Mouse (Mus musculus) liver, embryonic 15.5 days (tissue): ENCODE results near the gene Ttc24. TPM values are rescaled to one million over a fixed set of nuclear protein-coding genes. Genes with fewer than 3 reads are reported as not detected.
A peak's percentile ranks its signal among the peaks of the same experiment; 100 is the strongest.

ENCODE experiments used
- ATAC-seq: fragments of 200-750 bp; cut with Nextera tagmentation; 2 replicates; pipeline ENCODE4 v1.8.0; 2017; ENCODE audit warnings: moderate number of reproducible peaks, mild to moderate bottlenecking, moderate library complexity; ENCODE audit not compliant: insufficient read depth
- H3K27ac ChIP-seq: fragments of 300-500 bp; sonication (generic); replicated peaks from 2 replicates; pipeline ENCODE4 v1.5.1; 2015; ENCODE audit warnings: mild to moderate bottlenecking, inconsistent platforms
- H3K27me3 ChIP-seq: fragments of 300-500 bp; sonication (generic); 2 replicates; pipeline ENCODE4 v1.6.1; 2015; ENCODE audit warnings: mild to moderate bottlenecking, inconsistent platforms
- H3K36me3 ChIP-seq: fragments of 300-500 bp; sonication (generic); replicated peaks from 2 replicates; pipeline ENCODE4 v1.6.1; 2015; ENCODE audit warnings: moderate library complexity, mild to moderate bottlenecking, inconsistent platforms
- H3K4me1 ChIP-seq: fragments of 300-500 bp; sonication (generic); replicated peaks from 2 replicates; pipeline ENCODE4 v1.6.1; 2015; ENCODE audit warnings: inconsistent platforms
- H3K4me2 ChIP-seq: fragments of 300-500 bp; sonication (generic); 2 replicates; pipeline ENCODE4 v1.6.1; 2015; ENCODE audit warnings: moderate library complexity, mild to moderate bottlenecking, inconsistent platforms
- H3K4me3 ChIP-seq: fragments of 300-500 bp; sonication (generic); replicated peaks from 2 replicates; pipeline ENCODE4 v1.5.1; 2015; ENCODE audit warnings: mild to moderate bottlenecking, inconsistent platforms
- H3K9ac ChIP-seq: fragments of 300-500 bp; sonication (generic); 2 replicates; pipeline ENCODE4 v1.6.1; 2015; ENCODE audit warnings: moderate library complexity, mild to moderate bottlenecking, inconsistent platforms
- H3K9me3 ChIP-seq: fragments of 300-500 bp; sonication (generic); replicated peaks from 2 replicates; pipeline ENCODE4 v1.6.1; 2016; ENCODE audit warnings: inconsistent platforms
- WGBS: fragments of 180-500 bp; shearing (Covaris S2); methylation state at CpG from one replicate; pipeline ENCODE4 v1.1.7; 2015; ENCODE audit warnings: mixed read lengths; ENCODE audit not compliant: insufficient replicate concordance; 5-methylcytosine and 5-hydroxymethylcytosine counted together
- polyA plus RNA-seq: library from polyadenylated mRNA; unstranded; fragments of >200 nt; fragmentation: Nextera tagmentation; extraction: Ambion mirVana; gene quantifications from 2 replicates; pipeline ENCODE4 v1.2.1, GENCODE M21; 2015

Gene Ttc24
- polyA plus RNA-seq, 1 experiment from 2014 or later: not detected

DNA sequence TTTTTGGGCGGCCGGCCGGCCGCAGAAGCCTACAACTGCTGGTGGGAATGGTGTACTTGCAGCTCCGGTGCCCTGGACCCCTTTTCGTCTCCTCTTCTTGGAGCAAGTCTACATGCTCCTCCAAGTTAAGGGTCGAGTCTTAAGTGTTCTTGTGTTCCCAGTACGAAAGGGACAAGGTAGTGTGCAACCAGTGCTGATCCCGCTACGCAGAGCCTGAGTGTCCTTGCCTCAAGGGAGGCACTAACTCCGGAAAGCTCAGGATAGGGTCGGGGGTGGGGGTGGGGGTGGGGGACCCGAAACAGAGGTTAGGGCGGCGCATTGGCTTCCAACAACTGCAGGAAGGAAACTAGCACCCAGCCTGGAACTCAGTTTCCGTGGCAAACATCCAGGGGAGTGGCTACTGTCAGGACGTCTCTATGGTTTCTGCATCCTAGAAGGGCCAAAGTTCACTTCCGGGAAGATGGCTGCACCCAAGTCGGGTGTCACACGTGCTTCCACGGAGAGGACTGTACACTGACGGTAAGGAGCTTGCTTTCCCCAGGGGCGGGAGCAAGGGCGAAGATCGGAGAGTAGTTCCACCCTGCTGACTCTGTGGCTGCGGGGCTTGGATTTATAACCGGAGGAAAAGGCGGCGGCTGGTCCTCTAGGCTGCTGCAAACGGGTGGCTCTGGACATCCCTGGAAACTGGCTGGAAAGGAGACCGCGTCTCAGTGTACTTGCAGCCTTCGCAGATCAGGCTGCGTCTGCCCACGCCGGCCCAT is 35.3 kb downstream of the Ttc24 start, which contains the start of gene Gpatch4:
Gene Gpatch4, plus strand, starts transcription at position 448 of the 761 bp plus-strand sequence.
- Histone ChIP-seq H3K27me3 (peaks cover 30% of the 10 kb centered on the region), H3K27ac (peak within 1 kb of the TSS; percentile 35; the same call in 1 of the 2 replicates), H3K9me3 (no peaks in the 10 kb centered on the region), H3K9ac (peak within 1 kb of the TSS; percentile 39), H3K4me3 (peak within 1 kb of the TSS; percentile 74), H3K4me2 (peak within 1 kb of the TSS; percentile 72), H3K4me1 (peaks cover 13% of the 10 kb centered on the region), H3K36me3 (no peaks in the 10 kb centered on the region)
- 7% methylated on average over 36 of the region's 36 CpGs for WGBS
- ATAC-seq: peak; percentile 85

GRCm38 (mm10) chr3:88035561-88036293 is 42.4 kb downstream of the Ttc24 start:
- no peak overlapping the region for H3K4me3 ChIP-seq
- ATAC-seq: no peak
- peaks cover 56% of the 10 kb centered on the region for H3K27me3 ChIP-seq
- H3K4me2 ChIP-seq: no peak overlapping the region
- WGBS: 55% methylated on average over 1 of the region's 1 CpGs
- H3K27ac ChIP-seq: no peak overlapping the region
- no peak overlapping the region for H3K9ac ChIP-seq
- H3K36me3 ChIP-seq: no peaks in the 10 kb centered on the region
- H3K9me3 ChIP-seq: no peaks in the 10 kb centered on the region
- 0 out of 2 replicates have a peak, but pooled peaks cover 3% of the 10 kb centered on the region for H3K4me1 ChIP-seq

- H3K4me1 ChIP-seq: 0 out of 2 replicates have a peak, but pooled peaks cover 4% of the 10 kb centered on the region
- 46% methylated on average over 5 of the region's 5 CpGs for WGBS
- peaks cover 57% of the 10 kb centered on the region for H3K27me3 ChIP-seq
- no peak overlapping the region for H3K9ac ChIP-seq
- no peak for ATAC-seq
- no peaks in the 10 kb centered on the region for H3K36me3 ChIP-seq
- no peak overlapping the region for H3K27ac ChIP-seq
- H3K4me3 ChIP-seq: no peak overlapping the region
- no peaks in the 10 kb centered on the region for H3K9me3 ChIP-seq
- no peak overlapping the region for H3K4me2 ChIP-seq
Observed at GRCm38 (mm10) chr3:88033506-88033905, 44.6 kb downstream of the Ttc24 start.

DNA sequence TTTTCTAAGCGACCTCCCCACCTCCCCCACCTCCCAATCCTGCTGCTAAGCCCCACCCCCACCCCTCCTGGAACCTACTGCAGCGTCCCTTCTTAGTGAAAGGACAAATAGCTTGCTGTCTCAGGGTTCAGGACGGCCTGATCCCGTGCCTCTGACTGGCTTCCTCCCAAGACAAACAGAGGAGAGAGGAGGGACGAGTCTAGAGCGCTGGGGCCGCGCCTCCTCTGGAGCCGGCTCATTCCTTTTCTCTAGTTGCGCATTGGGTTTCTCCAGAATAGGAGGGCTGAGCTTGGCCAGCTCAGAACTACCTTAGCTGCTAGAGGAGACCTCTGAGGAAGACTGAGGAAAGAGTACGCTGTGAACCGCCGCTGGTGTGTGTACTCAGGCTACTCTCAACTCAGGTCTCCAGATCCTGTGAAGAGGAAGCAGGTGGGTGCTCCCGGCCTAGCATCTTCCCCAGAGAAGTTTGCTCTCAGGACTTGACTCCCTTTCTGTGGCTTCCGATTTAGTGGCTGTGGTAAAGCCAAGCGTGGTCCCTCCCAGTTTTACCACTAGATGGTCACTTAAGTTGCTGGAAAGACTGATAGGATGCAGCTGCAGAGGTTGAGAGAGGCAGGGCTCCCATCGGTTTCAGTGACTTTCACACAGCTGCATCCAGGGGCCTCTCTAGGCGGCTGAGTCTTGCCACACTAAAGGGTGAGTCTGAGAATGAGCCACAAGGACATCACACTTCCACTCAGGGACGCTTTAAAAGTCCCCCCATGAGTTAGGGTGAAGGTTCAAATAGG is 47.3 kb downstream of the Ttc24 start:
- ATAC-seq: no peak; the same call in 1 of the 2 replicates
- Histone ChIP-seq H3K9ac (no peak overlapping the region), H3K4me3 (no peak overlapping the region), H3K4me1 (0 out of 2 replicates have a peak, but pooled peaks cover 4% of the 10 kb centered on the region), H3K36me3 (no peaks in the 10 kb centered on the region), H3K4me2 (peak overlapping the region; percentile 27; the same call in 1 of the 2 replicates), H3K27ac (no peak overlapping the region), H3K9me3 (0 out of 2 replicates have a peak, but pooled peaks cover 4% of the 10 kb centered on the region), H3K27me3 (peaks cover 61% of the 10 kb centered on the region)
- WGBS: 18% methylated on average over 19 of the region's 19 CpGs

DNA sequence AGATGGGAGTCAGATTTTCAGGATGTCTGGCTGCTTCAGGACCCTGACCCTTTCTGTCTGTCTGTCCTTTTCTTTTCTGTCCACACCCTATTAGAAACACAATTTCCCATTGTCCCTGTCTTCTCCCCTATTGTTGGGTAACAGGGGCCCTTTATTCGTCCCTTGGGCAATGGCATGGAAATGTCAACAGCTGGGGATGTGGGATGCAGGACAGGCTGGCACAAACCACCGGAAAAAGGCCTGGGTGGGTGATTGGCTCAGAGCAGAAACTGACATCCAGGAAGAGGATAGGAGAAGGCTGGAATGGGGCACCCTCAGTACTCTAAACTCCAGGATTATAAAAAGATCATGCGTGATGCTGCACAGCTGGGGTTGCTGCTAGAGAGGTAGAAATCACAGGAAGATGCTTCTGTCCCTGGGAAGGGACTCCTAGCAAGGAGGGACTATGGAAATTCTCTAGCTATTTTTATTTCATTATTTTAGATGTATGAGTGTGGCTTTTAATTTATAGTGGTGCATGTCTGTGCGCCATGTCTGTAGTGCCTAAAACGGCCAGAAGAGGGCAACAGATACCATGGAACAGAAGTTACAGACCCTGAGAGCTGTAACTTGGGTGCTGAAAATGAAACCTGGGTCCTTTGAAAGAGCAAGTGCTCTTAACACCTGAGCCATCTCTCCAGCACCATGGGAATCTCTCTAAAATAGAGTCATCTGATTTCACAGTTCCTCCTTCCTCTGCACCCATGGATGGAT is 50.5 kb downstream of the Ttc24 start, which contains the start of gene Hapln2:
Gene Hapln2, minus strand, starts transcription at position 150 of the 753 bp plus-strand sequence.
- H3K9me3 ChIP-seq: 0 out of 2 replicates have a peak, but pooled peaks cover 4% of the 10 kb centered on the region
- no peak within 1 kb of the TSS for H3K4me3 ChIP-seq
- ATAC-seq: no peak
- H3K4me1 ChIP-seq: peaks cover 18% of the 10 kb centered on the region
- no peaks in the 10 kb centered on the region for H3K36me3 ChIP-seq
- 40% methylated on average over 5 of the region's 5 CpGs for WGBS
- H3K4me2 ChIP-seq: no peak within 1 kb of the TSS
- H3K9ac ChIP-seq: no peak within 1 kb of the TSS
- H3K27me3 ChIP-seq: peaks cover 89% of the 10 kb centered on the region
- no peak within 1 kb of the TSS for H3K27ac ChIP-seq

GRCm38 (mm10) chr3:88026823-88027222 is 51.3 kb downstream of the Ttc24 start:
- Histone ChIP-seq H3K4me2 (no peak overlapping the region), H3K9ac (no peak overlapping the region), H3K36me3 (no peaks in the 10 kb centered on the region), H3K9me3 (0 out of 2 replicates have a peak, but pooled peaks cover 4% of the 10 kb centered on the region), H3K27me3 (peaks cover 89% of the 10 kb centered on the region), H3K4me3 (no peak overlapping the region), H3K27ac (no peak overlapping the region), H3K4me1 (peaks cover 22% of the 10 kb centered on the region)
- no peak for ATAC-seq
- 46% methylated on average over 7 of the region's 7 CpGs for WGBS

GRCm38 (mm10) chr3:88023192-88024074 is 54.7 kb downstream of the Ttc24 start:
- Histone ChIP-seq H3K9ac (no peak overlapping the region), H3K4me2 (peak overlapping the region; percentile 80), H3K4me3 (peak overlapping the region; percentile 56), H3K4me1 (peaks cover 17% of the 10 kb centered on the region), H3K36me3 (no peaks in the 10 kb centered on the region), H3K27ac (no peak overlapping the region), H3K27me3 (peaks cover 83% of the 10 kb centered on the region), H3K9me3 (0 out of 2 replicates have a peak, but pooled peaks cover 4% of the 10 kb centered on the region)
- ATAC-seq: peak; percentile 48; the same call in 1 of the 2 replicates
- 1% methylated on average over 81 of the region's 81 CpGs for WGBS

DNA sequence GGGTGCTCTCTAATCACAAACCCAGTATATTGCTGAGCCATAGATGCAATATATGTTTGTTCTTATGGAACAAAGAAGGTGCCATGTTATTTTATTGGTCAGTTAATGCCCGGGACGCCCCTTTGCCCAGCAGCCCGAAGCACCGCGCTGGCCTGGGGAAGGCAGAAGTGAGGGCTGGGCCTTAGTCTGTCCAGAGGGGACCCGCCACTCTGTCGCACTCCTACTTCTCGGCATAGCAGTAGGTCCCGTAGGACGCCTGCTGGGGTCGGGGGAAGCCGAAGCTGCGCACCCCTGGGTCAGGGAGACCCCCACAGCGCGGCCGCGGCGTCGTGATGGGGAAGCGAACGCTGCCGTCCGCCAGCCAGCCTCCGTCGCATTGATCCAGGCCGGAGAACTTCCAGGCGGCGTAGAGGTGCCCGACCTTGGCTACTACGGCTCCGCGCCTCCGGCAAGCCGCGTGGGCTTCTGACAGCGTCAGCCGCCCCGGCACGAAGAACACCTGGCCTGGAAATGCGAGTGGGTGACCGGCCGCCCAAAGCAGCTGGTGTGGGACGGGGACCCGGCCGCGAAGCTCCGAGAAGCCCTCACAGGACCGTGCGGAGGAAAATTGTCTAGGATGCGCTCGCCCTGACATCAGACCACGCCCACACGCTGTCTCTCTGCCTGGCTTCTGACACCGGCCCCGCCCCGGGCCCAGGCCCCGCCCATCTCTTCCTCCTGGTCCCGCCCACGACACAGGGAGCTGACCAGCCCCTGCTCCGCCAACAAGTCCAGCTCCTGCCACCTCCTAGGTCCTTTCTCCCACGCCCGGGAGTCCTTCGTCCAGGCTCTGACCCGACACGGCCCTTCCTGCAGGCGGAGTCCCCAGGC is 55.5 kb downstream of the Ttc24 start:
- Histone ChIP-seq H3K27ac (no peak overlapping the region), H3K9ac (no peak overlapping the region), H3K9me3 (no peaks in the 10 kb centered on the region), H3K36me3 (no peaks in the 10 kb centered on the region), H3K4me2 (peak overlapping the region; percentile 80), H3K4me1 (peaks cover 17% of the 10 kb centered on the region), H3K27me3 (peaks cover 89% of the 10 kb centered on the region), H3K4me3 (peak overlapping the region; percentile 56)
- WGBS: 2% methylated on average over 66 of the region's 66 CpGs
- peak; percentile 71 for ATAC-seq
